19 mouse cellular contexts compared by ENCODE assay signal in genomic region chr6:114367681-114368080, GRCm38 (mm10). TPM values are rescaled to one million over a fixed set of nuclear protein-coding genes. Genes with fewer than 3 reads are reported as not detected.
DNase-seq lines count a peak whose midpoint lies in the region; TF ChIP-seq lines count a peak whose summit lies in the region.
"Had no signal": no experiment of that assay in that cellular context is flagged by ENCODE, and none has a peak within 500 bp of the region (broad histone marks: within the 10 kb centered on the region; RNA-seq: fewer than 3 reads in every experiment).

No protein-coding gene starts in this region.

- WGBS in heart, adult 2 months: 67% methylated on average over 6 of the region's 6 CpGs

- H3K79me2 ChIP-seq in heart, adult 2 months (replicated peaks; ENCODE audit: control insufficient read depth, insufficient read depth, low read length): no peaks in the 10 kb centered on the region

- TF ChIP-seq CTCF in heart, adult 2 months (IDR thresholded peaks at IDR 0.05): no peak

- TF ChIP-seq POLR2A in heart, adult 2 months (IDR thresholded peaks at IDR 0.05; ENCODE audit: insufficient read depth, low read depth, low read length): no peak

- no peak overlapping the region for H3K4me3 ChIP-seq in heart, adult 2 months
- H3K4me3 ChIP-seq: limb, embryonic 15.5 days; neural tube, embryonic 12.5 days; stomach, embryonic 15.5 days had no signal

- intact Hi-C loops in left cerebral cortex, postnatal 25 days (cut with DNase I): loop anchor here (1.0 to 5.0 kb wide), 2 partner anchors 19 to 80 kb away; no protein-coding TSS in a partner anchor
- intact Hi-C loops in heart, adult 2 months (cut with DNase I): no loop called here

- TF ChIP-seq EP300 in heart, adult 2 months (IDR thresholded peaks at IDR 0.05; ENCODE audit: insufficient read depth, low read depth, low read length): no peak

- DNase-seq in layer of hippocampus, adult 8-10 months (ENCODE audit: low spot score in 2 of 2): peak; percentile 12 to 26
- no peak for DNase-seq in layer of hippocampus, adult 9-10 months (ENCODE audit: low spot score)
- DNase-seq in frontal cortex, postnatal 14 days (ENCODE audit: low spot score in 2 of 2): peak; percentile 42 to 55
- peak; percentile 76 to 94 for DNase-seq in left cerebral cortex, postnatal 25 days (ENCODE audit: low spot score in 2 of 2)
- DNase-seq in right cerebral cortex, postnatal 4 days: peak; percentile 26
- DNase-seq in adrenal gland, adult 18-20 months (ENCODE audit: low spot score in 2 of 2): no peak
- no peak for DNase-seq in heart, adult 2 months
- DNase-seq: adrenal gland, postnatal 25 days; embryo, embryonic 11 days; heart, postnatal 14 days; kidney, postnatal 10 days; lung, postnatal 14 days had no signal

- H3K4me1 ChIP-seq in heart, adult 2 months (ENCODE audit: control insufficient read depth, insufficient read depth, low read length): no peaks in the 10 kb centered on the region
- H3K4me1 ChIP-seq: limb, embryonic 15.5 days; neural tube, embryonic 12.5 days; stomach, embryonic 15.5 days had no signal

- no peaks in the 10 kb centered on the region for H3K27me3 ChIP-seq in heart, adult 2 months (ENCODE audit: control insufficient read depth, insufficient read depth, low read length)
- H3K27me3 ChIP-seq: neural tube, embryonic 12.5 days had no signal

- no peak overlapping the region for H3K9ac ChIP-seq in heart, adult 2 months (ENCODE audit: low read depth, low read length)
- H3K9ac ChIP-seq: hindbrain, embryonic 14.5 days; limb, embryonic 15.5 days; neural tube, embryonic 12.5 days; stomach, embryonic 15.5 days had no signal

- no peaks in the 10 kb centered on the region for H3K36me3 ChIP-seq in heart, adult 2 months (ENCODE audit: control insufficient read depth, insufficient read depth, low read length)
- H3K36me3 ChIP-seq: limb, embryonic 15.5 days; neural tube, embryonic 12.5 days; stomach, embryonic 15.5 days had no signal

- H3K27ac ChIP-seq in heart, adult 2 months: no peak overlapping the region
- H3K27ac ChIP-seq: hindbrain, embryonic 14.5 days; limb, embryonic 15.5 days; neural tube, embryonic 12.5 days; stomach, embryonic 15.5 days had no signal

RNA-seq across cellular contexts. Expression of gene Hrh1, which starts 30.1 kb away (rescaled TPM):
- total RNA-seq in layer of hippocampus, adult 8-10 months (2022): 1 to 10 TPM; 7.7 to 8.4 (median 8.1) TPM
- 10 to 100 TPM; 21.4 to 27.1 TPM for total RNA-seq in left cerebral cortex, postnatal 25 days (2021)
- 1 to 10 TPM; 1.4 to 1.5 TPM for total RNA-seq in adrenal gland, adult 18-20 months (2021)
- total RNA-seq in heart, adult 2 months (2021): under 1 TPM; 0.36 to 0.47 TPM
- 0.20 and 0.41 TPM in 2 replicates for polyA plus RNA-seq in heart, adult 2 months (2012; rRNA removed)
- total RNA-seq: megakaryocyte-erythroid progenitor cell, adult 5-6 weeks had no signal
- polyA plus RNA-seq: heart, embryonic 11.5 days; liver, embryonic 16.5 days had no signal

Comparison
In these comparisons a context has a peak if more than half of its experiments do, and no peak if none do; other contexts are left out.
1. DNase-seq: peak in layer of hippocampus, adult 8-10 months (2 of 2), frontal cortex, postnatal 14 days (2 of 2), left cerebral cortex, postnatal 25 days (2 of 2) and right cerebral cortex, postnatal 4 days (single experiment); none in layer of hippocampus, adult 9-10 months (single experiment), adrenal gland, adult 18-20 months (0 of 2) and heart, adult 2 months (0 of 2).